Mouse (Mus musculus) testis, adult 2 months (tissue): Measurements from ENCODE around the gene Tssk6.

Experiments used
- CTCF ChIP-seq: fragments of 200-500 bp; IDR thresholded peaks from 2 replicates; pipeline ENCODE4 v1.5.1; 2012; ENCODE audit warnings: low read depth, mild to moderate bottlenecking, inconsistent platforms, low read length, moderate library complexity; ENCODE audit not compliant: control insufficient read depth, insufficient read depth, insufficient replicate concordance
- POLR2A ChIP-seq: fragments of 200-500 bp; IDR thresholded peaks from 2 replicates; pipeline ENCODE4 v1.6.1; 2012; ENCODE audit warnings: low read depth, mild to moderate bottlenecking, inconsistent platforms, low read length, moderate library complexity; ENCODE audit not compliant: control insufficient read depth

- TF ChIP-seq POLR2A (no peak), CTCF (no peak)
Measured at GRCm38 (mm10) chr8:69879678-69880077, 22.3 kb upstream of the Tssk6 start.
